Mouse (Mus musculus) heart, postnatal 36 days (tissue): Measurements from ENCODE around the gene Olfr237-ps1. TPM values are rescaled to one million over a fixed set of nuclear protein-coding genes. Genes with fewer than 3 reads are reported as not detected.
"Not testable (repeated sequence)": the region's sequence is repeated elsewhere in the genome, so short reads cannot be mapped to it uniquely, and the experiment has no call there.

ENCODE experiments used
- DNase-seq, 2 experiments: peaks; one replicate each; pipeline ENCODE4 v3.0.0; 2021 to 2022
- intact Hi-C: fragments of 180-260 bp; cut with DNase I; formaldehyde crosslinking; loops from one replicate; pipeline ENCODE4 v1.15.1; 2025
- total RNA-seq, 2 experiments: library from RNA; stranded (reverse); gene quantifications; 2 replicates each; pipeline ENCODE4 v1.2.3; 2021

Gene Olfr237-ps1
- not detected for total RNA-seq

GRCm38 (mm10) chr6:43146267-43146666, at the start of gene Olfr237-ps1:
Gene Olfr237-ps1 (plus strand): TSS chr6:43146567.
- intact Hi-C loops, DNase-seq: not testable (repeated sequence)

GRCm38 (mm10) chr6:43106069-43106468, 40.3 kb upstream of the Olfr237-ps1 start, which contains the start of gene Olfr441:
Gene Olfr441 (plus strand): TSS chr6:43106369.
- intact Hi-C loops, DNase-seq: not testable (repeated sequence)

- intact Hi-C loops, result no loop called here
- no peak for DNase-seq
These were observed 13.1 kb downstream of the Olfr237-ps1 start for GRCm38 (mm10) chr6:43159502-43159901.

- intact Hi-C loops, result no loop called here
- no peak for DNase-seq
These were observed 16.6 kb downstream of the Olfr237-ps1 start, which contains the start of gene Olfr437 for GRCm38 (mm10) chr6:43162982-43163381. Gene Olfr437 (plus strand): TSS chr6:43163282.

DNA sequence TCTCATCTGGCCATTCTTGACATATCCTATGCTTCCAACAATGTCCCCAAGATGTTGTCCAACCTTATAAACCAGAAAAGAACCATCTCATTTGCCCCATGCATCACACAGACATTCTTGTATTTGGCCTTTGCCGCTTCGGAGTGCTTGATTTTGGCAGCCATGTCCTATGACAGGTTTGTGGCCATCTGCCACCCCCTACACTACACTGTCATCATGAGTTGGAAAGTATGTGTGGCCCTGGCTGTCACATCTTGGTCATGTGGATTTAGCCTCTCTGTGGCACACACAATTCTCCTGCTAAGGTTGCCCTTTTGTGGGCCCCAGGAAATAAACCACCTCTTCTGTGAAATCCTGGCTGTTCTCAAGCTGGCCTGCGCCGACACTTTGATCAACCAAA, 20.9 kb downstream of the Olfr237-ps1 start:
- intact Hi-C loops, result no loop called here
- no peak for DNase-seq

DNA sequence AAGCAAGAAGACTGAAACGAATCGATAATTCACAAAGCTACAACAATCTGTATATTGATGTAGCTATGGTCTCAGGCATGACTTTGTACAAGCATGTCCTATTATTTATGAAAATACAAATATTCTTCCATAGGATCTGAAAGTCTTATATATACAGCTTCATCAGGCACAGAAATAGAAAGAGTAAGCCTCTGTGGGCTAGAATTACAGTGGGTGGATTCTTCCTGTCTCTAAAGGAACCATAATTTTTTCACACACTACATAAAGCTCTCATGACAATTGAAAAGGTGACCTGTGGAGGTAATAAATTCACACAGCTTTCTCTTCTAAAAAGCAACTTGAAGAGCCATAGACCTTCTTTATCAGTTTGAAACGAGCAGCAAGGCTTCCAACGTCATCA, 25.5 kb downstream of the Olfr237-ps1 start, which contains the start of gene Olfr13:
TSS of gene Olfr13 (plus strand) at position 301 of the 400 bp plus-strand sequence.
- intact Hi-C loops, result no loop called here
- no peak for DNase-seq

DNA sequence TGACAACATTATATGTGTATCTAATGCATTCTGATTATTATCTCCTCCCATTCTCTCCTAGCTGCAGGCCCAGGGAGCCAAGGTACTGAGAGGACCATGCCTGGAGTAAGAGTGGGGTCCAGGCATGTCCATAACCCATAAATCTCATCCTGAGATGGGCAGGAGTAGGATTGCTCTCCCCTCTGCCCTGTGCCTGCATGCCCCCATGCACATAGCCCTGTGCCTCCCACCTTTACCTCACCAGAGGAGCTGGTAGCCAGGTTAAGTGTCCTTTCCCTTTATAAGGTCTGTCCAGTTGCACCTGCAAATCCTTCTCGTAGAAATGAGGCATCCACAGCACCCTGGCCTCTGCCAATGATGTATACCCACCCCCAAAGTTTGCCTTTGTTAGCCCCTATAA, 31.8 kb downstream of the Olfr237-ps1 start:
- DNase-seq, result no peak
- intact Hi-C loops, result no loop called here

DNA sequence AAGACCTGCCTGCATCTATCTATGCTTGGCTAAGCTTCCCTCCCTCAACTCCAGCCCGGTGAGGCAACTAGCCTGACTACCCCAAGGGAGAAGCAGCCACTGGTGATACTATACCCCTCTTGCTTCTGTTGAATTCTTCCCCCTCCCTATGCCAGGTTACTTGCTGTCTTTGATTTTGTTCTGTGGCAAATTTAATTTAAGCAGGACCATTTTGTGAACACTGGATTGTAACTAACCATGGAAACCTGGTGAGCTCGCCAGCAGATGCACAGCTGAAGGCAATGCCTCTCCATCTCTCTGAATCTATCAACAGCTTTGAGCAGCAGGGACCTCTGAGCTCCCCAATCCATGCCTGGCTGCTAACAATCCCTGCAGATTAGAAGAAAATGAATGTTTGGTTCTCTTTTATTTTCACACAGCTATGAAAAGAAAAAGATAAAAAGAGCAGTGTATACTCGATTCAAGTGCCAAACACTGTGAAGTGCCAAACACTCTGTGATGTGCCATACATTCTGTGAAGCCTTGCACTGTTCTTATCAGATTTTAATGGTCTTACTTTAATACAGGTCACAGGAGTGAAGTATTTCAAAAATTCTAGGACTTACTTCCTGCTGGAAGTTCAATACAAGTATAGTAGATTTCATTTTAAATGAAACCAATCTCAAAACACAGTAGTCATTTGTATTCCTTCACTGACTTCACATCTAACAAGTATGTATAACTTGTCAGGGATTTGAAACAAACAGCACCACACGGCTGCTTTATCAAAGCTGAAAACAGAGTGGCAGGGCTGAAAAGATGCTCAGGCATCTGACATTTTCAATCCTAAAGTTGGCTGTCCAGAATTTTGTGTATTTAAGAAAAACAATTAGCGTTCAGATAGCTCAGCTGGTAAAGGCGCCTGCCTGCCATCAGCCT, 32.5 kb downstream of the Olfr237-ps1 start:
- DNase-seq, result no peak
- intact Hi-C loops, result no loop called here

DNA sequence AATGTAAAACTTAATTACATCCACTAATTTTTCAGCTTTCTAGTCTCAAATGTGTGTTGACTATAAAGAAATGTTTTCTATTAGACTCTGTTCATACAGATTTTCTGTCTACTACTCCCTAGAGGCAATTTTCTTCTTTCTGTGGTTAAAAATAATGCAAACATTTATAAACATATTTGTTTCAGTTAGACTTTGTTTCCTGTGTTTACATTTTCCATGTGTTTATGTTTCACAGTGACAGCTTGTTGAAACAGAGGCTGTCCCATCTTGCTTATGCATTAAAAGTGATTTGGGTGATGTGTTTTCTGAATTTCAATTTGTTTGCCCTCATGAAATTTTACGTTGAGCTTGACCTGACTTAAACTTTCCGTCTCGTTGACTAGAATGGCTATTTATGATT, 44.6 kb downstream of the Olfr237-ps1 start:
- no peak for DNase-seq
- intact Hi-C loops, result no loop called here

DNA sequence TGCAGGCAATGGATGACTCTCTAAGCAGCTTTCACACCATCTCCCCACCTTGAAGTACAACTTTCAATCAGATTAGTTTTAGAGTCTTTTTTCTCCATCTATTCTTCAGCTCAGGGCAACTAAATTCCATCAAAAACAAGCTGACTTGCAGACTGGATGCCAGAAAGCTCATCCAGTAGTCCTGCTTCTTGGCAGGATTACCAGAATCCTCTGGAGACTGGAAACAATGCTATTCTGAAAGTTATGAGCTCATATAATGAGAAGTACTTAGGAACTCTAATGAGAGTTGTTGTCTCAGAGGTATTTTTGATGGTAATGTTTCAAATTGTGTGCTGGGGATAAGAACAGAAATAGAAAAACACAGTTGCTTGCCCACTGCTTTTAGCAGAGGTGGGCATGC, 50.4 kb downstream of the Olfr237-ps1 start, which contains the start of gene Olfr435:
TSS of gene Olfr435 (plus strand) at position 366 of the 400 bp plus-strand sequence.
- intact Hi-C loops, result no loop called here
- no peak for DNase-seq

DNA sequence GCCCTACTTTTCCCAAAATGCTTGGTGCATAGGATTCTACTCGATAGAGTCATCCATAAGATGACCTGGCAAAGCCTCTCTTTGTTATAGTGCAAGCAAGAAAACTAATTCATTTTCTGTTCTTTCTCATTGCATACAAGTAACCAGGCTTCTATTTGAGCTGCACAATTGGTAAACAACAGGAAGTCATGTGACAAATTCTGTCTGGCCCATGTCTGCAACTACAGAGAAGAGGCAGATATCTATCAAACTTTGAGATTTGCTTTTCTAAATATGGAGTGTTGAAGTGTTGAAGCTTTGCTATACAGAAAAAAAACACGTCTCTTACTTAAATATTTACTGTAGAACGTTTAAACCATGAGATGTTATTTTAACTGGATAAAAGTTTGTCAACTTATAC, 51.7 kb downstream of the Olfr237-ps1 start:
- intact Hi-C loops, result no loop called here
- DNase-seq, result no peak

DNA sequence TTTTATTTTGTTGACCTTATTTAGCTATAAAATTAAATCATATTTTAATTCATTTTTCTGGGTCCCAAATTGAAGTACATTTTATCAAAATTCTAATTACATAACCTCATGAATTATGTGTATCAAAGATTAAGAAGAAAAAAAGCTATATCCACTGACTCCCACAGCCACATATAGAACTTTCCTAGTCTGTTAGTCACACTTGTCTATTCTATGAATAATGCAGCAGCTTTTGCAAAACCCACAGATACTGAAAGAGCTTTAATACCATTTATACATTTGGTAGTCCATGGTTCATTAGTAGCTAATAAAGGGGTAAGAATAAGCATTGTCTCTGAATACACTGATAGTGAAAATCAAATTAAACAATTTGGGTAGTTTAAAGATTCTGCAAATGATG, 56.4 kb downstream of the Olfr237-ps1 start:
- intact Hi-C loops, result no loop called here
- no peak for DNase-seq

DNA sequence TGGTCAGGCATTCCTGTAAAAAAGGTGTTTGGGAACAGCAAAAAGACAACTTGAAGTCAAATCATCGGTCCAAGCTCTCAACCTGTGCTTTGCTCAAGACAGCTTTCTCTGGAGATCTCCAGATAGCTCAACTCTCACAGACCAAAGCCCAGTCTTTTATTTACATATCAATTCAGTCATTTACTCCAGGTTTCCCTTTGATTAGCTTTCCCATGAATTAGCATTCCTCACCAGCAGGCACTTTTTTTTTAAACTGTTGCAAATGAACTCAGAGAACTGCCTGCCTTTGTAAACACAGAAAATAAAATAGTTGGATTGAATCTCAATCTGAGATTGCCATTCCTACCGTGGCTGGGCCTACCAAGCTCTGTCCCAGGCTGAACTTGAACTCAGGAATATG, 59.0 kb downstream of the Olfr237-ps1 start:
- intact Hi-C loops, result no loop called here
- no peak for DNase-seq

Other genes starting within 250 kb of the Olfr237-ps1 start
- not detected for gene Olfr447, start 237.7 kb upstream of the Olfr237-ps1 start, total RNA-seq
- not detected for gene Olfr446, start 225.2 kb upstream of the Olfr237-ps1 start, total RNA-seq
- gene Olfr444, start 197.5 kb upstream of the Olfr237-ps1 start, total RNA-seq, result not detected
- not detected for gene Olfr441, start 40.2 kb upstream of the Olfr237-ps1 start, total RNA-seq
- gene Olfr437, start 16.7 kb downstream of the Olfr237-ps1 start, total RNA-seq, result not detected
- gene Olfr13, start 25.6 kb downstream of the Olfr237-ps1 start, total RNA-seq, result not detected
- not detected for gene Olfr435, start 50.6 kb downstream of the Olfr237-ps1 start, total RNA-seq
- gene Olfr434, start 66.5 kb downstream of the Olfr237-ps1 start, total RNA-seq, result not detected
- not detected for gene Olfr47, start 85.0 kb downstream of the Olfr237-ps1 start, total RNA-seq
- 10 to 100 TPM; 14.0 to 14.1 TPM for gene Arhgef5, start 119.0 kb downstream of the Olfr237-ps1 start, total RNA-seq
- not detected for gene Nobox, start 163.0 kb downstream of the Olfr237-ps1 start, total RNA-seq